Mouse (Mus musculus) brain, embryonic 18.5 days (tissue): Measurements from ENCODE around the gene Pygo2.
"Not testable (repeated sequence)": the region's sequence is repeated elsewhere in the genome, so short reads cannot be mapped to it uniquely, and the experiment has no call there.

ENCODE experiments used
- DNase-seq: peaks from one replicate; pipeline ENCODE4 v3.0.0-alpha.2; 2012; ENCODE audit warnings: low read depth, low spot score

The Pygo2 gene

GRCm38 (mm10) chr3:89420421-89420820, 9.6 kb upstream of the Pygo2 start:
- no peak for DNase-seq

- DNase-seq, result no peak
Observed at GRCm38 (mm10) chr3:89421002-89421774, 8.8 kb upstream of the Pygo2 start.

- no peak for DNase-seq
Observed at GRCm38 (mm10) chr3:89421810-89422473, 8.1 kb upstream of the Pygo2 start.

GRCm38 (mm10) chr3:89422556-89423205, 7.3 kb upstream of the Pygo2 start:
- no peak for DNase-seq

GRCm38 (mm10) chr3:89424416-89425140, 5.4 kb upstream of the Pygo2 start:
- DNase-seq, result no peak

- DNase-seq, result no peak
Observed at GRCm38 (mm10) chr3:89425141-89425525, 4.9 kb upstream of the Pygo2 start.

GRCm38 (mm10) chr3:89425876-89426275, 4.1 kb upstream of the Pygo2 start:
- DNase-seq, result no peak

- DNase-seq, result not testable (repeated sequence)
Observed at GRCm38 (mm10) chr3:89429021-89429420, 993 bp upstream of the Pygo2 start.

GRCm38 (mm10) chr3:89432606-89433005, 2.6 kb downstream of the Pygo2 start:
- no peak for DNase-seq

GRCm38 (mm10) chr3:89434532-89434931, 4.5 kb downstream of the Pygo2 start:
- no peak for DNase-seq

GRCm38 (mm10) chr3:89435041-89435440, 5.0 kb downstream of the Pygo2 start:
- DNase-seq, result no peak

GRCm38 (mm10) chr3:89436176-89437113, 6.4 kb downstream of the Pygo2 start, which contains the start of gene Pbxip1:
Pbxip1 (plus strand) TSS chr3:89436706.
- DNase-seq, result no peak

GRCm38 (mm10) chr3:89437269-89437668, 7.3 kb downstream of the Pygo2 start:
- no peak for DNase-seq

- DNase-seq, result no peak
Observed at GRCm38 (mm10) chr3:89440691-89441090, 10.7 kb downstream of the Pygo2 start.

- DNase-seq, result no peak
Observed at GRCm38 (mm10) chr3:89448720-89449537, 18.9 kb downstream of the Pygo2 start.

GRCm38 (mm10) chr3:89449541-89449940, 19.5 kb downstream of the Pygo2 start:
- DNase-seq, result no peak

- no peak for DNase-seq
Observed at GRCm38 (mm10) chr3:89451916-89452315, 21.9 kb downstream of the Pygo2 start.

GRCm38 (mm10) chr3:89454401-89455177, 24.6 kb downstream of the Pygo2 start, which contains the start of gene Pmvk:
Pmvk (plus strand) TSS chr3:89454541.
- no peak for DNase-seq

- DNase-seq, result no peak
Observed at GRCm38 (mm10) chr3:89455786-89456285, 25.8 kb downstream of the Pygo2 start.
